Mouse (Mus musculus) lung, embryonic 16.5 days (tissue): ENCODE results near the gene Tmem267. TPM values are rescaled to one million over a fixed set of nuclear protein-coding genes. Genes with fewer than 3 reads are reported as not detected.
A peak's percentile ranks its signal among the peaks of the same experiment; 100 is the strongest.

Experiments
- ATAC-seq: fragments of 200-750 bp; cut with Nextera tagmentation; 2 replicates; pipeline ENCODE4 v1.8.0; 2017; ENCODE audit warnings: low read depth, mild to moderate bottlenecking, moderate library complexity
- H3K27ac ChIP-seq: fragments of 300-500 bp; sonication (generic); 2 replicates; pipeline ENCODE4 v1.5.1; 2014; ENCODE audit warnings: mild to moderate bottlenecking, control low read depth, low read length
- H3K27me3 ChIP-seq: fragments of 300-500 bp; sonication (generic); 2 replicates; pipeline ENCODE4 v1.6.1; 2014; ENCODE audit warnings: low read depth, low read length, mixed read lengths; ENCODE audit not compliant: control insufficient read depth, insufficient read depth
- H3K36me3 ChIP-seq: fragments of 300-500 bp; sonication (generic); 2 replicates; pipeline ENCODE4 v1.6.1; 2014; ENCODE audit warnings: low read length; ENCODE audit not compliant: control insufficient read depth, insufficient read depth
- H3K4me1 ChIP-seq: fragments of 300-500 bp; sonication (generic); replicated peaks from 2 replicates; pipeline ENCODE4 v1.6.1; 2014; ENCODE audit warnings: low read length, mixed read lengths; ENCODE audit not compliant: control insufficient read depth, insufficient read depth
- H3K4me2 ChIP-seq: fragments of 300-500 bp; sonication (generic); 2 replicates; pipeline ENCODE4 v1.6.1; 2014; ENCODE audit warnings: low read depth, low read length, control low read depth
- H3K4me3 ChIP-seq: fragments of 300-500 bp; sonication (generic); 2 replicates; pipeline ENCODE4 v1.5.1; 2014; ENCODE audit warnings: mild to moderate bottlenecking, low read length, control low read depth
- H3K9ac ChIP-seq: fragments of 300-500 bp; sonication (generic); 2 replicates; pipeline ENCODE4 v1.6.1; 2014; ENCODE audit warnings: low read length, control low read depth
- H3K9me3 ChIP-seq: fragments of 300-500 bp; sonication (generic); 2 replicates; pipeline ENCODE4 v1.6.1; 2016; ENCODE audit warnings: low read length; ENCODE audit not compliant: control insufficient read depth
- WGBS: fragments of 180-500 bp; shearing (Covaris S2); extraction: QIAGEN DNeasy Blood & Tissue Kit; methylation state at CpG from one replicate; pipeline ENCODE4 v1.1.7; 2014; 5-methylcytosine and 5-hydroxymethylcytosine counted together
- polyA plus RNA-seq: library from polyadenylated mRNA; unstranded; fragments of >200 nt; fragmentation: Nextera tagmentation; extraction: Ambion mirVana; gene quantifications from 2 replicates; pipeline ENCODE4 v1.2.1, GENCODE M21; 2015

Gene Tmem267
- polyA plus RNA-seq = 0.79 and 1.6 TPM in 2 replicates

DNA sequence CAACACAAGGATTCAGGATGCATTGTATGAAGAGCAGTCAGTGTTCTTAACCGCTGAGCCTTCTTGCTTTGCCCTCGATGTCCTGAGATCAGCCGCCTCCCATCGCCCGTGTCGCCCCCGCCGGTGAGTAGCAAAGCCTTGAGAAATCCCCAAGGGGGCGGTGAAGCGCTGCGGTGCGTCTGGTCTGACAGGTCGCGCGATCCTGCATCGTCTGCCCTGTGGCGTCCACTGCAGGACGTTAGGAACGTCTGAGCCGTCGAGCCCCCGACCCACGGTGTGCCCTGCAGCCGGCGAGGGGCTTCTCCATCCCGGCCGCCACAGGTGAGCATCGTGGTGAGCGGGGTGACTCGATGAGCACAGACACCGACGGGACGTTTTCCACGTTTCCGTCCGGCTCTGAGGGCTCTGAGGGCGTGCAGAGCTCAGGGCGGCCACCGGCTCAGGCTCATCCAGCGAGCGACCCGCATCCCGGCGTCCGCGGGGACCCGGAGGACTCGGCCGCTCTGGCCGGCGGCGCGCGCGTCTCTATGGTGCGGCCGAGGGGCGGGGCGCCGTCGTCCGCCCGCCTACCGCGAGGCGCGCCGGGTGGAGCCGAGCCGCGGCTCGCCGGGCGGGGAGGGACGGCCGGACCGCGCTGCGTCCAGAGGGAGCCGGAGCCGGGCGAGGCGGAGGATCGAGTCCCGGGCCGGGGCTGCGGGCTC lies at the start of gene Tmem267, which contains the start of gene 3110070M22Rik:
Tmem267 (plus strand) TSS at position 160 of the 701 bp plus-strand sequence.
3110070M22Rik (minus strand) TSS at position 504 of the 701 bp plus-strand sequence.
- Histone ChIP-seq H3K36me3 (peaks cover 25% of the 10 kb centered on the region), H3K4me3 (no peak within 1 kb of the TSS), H3K4me2 (peak within 1 kb of the TSS; percentile 44), H3K27me3 (no peaks in the 10 kb centered on the region), H3K27ac (peak within 1 kb of the TSS; percentile 33; the same call in 1 of the 2 replicates), H3K4me1 (no peaks in the 10 kb centered on the region), H3K9me3 (peaks cover 5% of the 10 kb centered on the region), H3K9ac (peak within 1 kb of the TSS; percentile 60)
- no peak for ATAC-seq
- WGBS = 79% methylated on average over 87 of the region's 87 CpGs

DNA sequence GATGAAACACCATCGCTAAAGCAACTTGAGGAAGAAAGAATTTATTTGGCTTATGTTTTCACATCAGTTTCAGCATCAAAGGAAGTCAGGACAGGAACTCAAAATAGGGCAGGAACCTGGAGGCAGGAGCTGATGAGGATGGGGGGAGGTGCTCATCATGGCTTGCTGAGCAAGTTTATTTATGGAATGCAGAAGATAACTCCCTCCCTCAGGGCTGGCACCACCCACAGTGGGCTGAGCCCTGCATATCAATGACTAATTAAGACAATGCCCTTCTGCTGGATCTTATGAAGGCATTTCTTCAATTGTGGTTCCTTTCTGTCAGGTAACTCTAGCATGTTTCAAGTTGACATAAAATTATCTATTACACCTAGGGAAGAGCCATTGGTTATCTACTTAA lies 45.6 kb upstream of the Tmem267 start:
- Histone ChIP-seq H3K27ac (no peak overlapping the region), H3K4me3 (no peak overlapping the region), H3K4me1 (no peaks in the 10 kb centered on the region), H3K9me3 (no peaks in the 10 kb centered on the region), H3K36me3 (peaks cover 38% of the 10 kb centered on the region), H3K9ac (no peak overlapping the region), H3K4me2 (no peak overlapping the region), H3K27me3 (no peaks in the 10 kb centered on the region)
- ATAC-seq = no peak
- WGBS = 77% methylated on average over 1 of the region's 1 CpGs

DNA sequence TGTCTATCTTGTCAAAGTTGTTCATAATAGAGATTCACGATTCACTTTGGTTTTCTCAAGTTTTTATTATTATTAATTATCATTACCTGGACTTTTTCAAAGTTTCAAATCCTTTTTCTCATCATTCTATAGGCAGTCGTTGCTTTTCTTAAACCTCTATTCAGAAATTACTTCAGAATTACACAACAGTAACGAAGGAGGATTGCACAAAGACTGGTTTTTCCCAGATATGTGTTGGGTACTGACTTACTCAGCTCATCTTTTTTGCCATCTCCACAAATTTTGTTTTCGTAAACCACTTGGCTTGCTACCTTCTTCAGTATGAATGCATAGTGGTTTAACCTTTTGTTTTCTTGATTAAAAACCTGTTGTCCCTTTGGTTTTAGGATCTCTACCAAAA lies 34.3 kb upstream of the Tmem267 start:
- Histone ChIP-seq H3K4me2 (no peak overlapping the region), H3K9ac (no peak overlapping the region), H3K27ac (no peak overlapping the region), H3K9me3 (no peaks in the 10 kb centered on the region), H3K4me3 (no peak overlapping the region), H3K27me3 (no peaks in the 10 kb centered on the region), H3K4me1 (no peaks in the 10 kb centered on the region), H3K36me3 (peaks cover 31% of the 10 kb centered on the region)
- ATAC-seq = no peak
- WGBS = 91% methylated on average over 4 of the region's 4 CpGs

DNA sequence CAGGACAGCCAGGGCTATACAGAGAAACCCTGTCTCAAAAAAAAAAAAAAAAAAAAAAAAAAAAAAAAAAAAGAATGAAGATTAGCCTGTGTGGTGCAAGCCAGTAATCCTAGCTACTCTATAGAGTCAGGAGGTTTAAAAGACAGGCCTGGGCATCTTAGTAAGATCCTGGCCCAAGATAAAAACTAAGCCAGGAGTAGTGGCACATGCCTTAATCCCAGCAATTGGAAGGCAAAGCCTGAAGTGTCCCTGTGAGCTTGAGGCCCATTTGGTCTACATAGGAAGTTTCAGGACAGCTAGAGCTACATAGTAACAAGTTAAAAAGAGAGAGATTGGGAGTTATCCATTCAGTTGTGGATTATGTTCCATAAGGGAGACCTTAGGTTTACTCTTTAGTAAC lies 32.8 kb upstream of the Tmem267 start:
- Histone ChIP-seq H3K27ac (no peak overlapping the region), H3K9ac (no peak overlapping the region), H3K4me2 (no peak overlapping the region), H3K9me3 (no peaks in the 10 kb centered on the region), H3K36me3 (peaks cover 33% of the 10 kb centered on the region), H3K27me3 (no peaks in the 10 kb centered on the region), H3K4me1 (no peaks in the 10 kb centered on the region), H3K4me3 (no peak overlapping the region)
- ATAC-seq = no peak

DNA sequence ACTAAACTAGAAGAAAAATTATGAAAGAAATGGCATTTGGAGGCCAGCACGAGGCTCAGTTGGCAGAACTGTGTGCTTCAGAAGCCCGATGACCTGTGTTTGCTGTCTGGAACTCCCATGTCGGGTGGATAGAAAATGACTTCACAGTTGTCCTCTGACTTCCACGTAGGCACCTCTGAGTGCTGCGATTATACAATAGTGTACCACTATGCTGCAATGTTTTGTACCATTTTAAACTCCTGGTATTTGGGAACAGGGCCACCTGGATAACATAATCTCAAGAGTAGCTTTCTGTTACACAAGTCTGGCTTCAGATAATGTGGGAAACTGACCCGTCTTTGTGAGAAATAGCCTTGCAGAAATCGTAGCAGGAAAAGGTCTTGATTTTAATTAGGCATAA lies 31.5 kb upstream of the Tmem267 start:
- WGBS = 89% methylated on average over 7 of the region's 7 CpGs
- no peaks in the 10 kb centered on the region for H3K4me1 ChIP-seq
- no peak overlapping the region for H3K4me3 ChIP-seq
- H3K4me2 ChIP-seq = no peak overlapping the region
- no peak overlapping the region for H3K9ac ChIP-seq
- no peaks in the 10 kb centered on the region for H3K9me3 ChIP-seq
- no peaks in the 10 kb centered on the region for H3K27me3 ChIP-seq
- no peak overlapping the region for H3K27ac ChIP-seq
- no peak for ATAC-seq
- peaks cover 22% of the 10 kb centered on the region for H3K36me3 ChIP-seq

DNA sequence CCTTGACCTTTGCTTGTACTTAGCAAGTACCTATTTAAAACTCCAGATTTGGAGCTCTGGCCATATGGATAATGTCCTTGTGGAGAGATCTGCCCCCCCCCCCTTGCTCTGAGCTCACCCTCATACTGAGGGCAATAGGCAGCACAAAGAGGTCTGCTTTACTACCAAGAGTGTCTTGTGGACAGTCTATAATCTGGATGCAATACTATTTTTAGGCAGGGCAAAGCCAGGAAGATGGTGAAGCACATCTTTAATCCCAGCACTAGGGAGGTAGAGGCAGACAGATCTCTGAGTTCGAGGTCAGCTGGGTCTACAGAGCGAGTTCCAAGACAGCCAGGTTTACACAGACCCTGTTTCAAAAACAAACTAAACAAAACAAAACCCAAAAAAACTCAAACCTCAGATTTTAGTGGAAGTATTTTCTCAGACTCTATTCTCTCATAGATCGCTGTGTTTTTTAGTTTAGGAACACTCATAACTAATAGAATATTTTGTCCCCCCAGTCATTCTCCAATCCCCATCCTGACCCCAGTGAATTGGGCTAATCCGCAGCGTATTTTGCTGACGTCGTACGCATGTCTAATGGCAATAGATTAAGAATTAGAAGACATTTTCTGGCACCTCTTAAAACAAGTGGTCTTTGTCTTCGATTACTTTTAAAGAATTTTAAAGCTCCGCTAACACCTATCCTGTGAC lies 25.8 kb upstream of the Tmem267 start:
- Histone ChIP-seq H3K27me3 (no peaks in the 10 kb centered on the region), H3K9me3 (no peaks in the 10 kb centered on the region), H3K4me3 (peak overlapping the region; percentile 69), H3K4me2 (peak overlapping the region; percentile 57), H3K27ac (peak overlapping the region; percentile 71), H3K36me3 (peaks cover 19% of the 10 kb centered on the region), H3K9ac (peak overlapping the region; percentile 81), H3K4me1 (peaks cover 11% of the 10 kb centered on the region)
- peak; percentile 67 for ATAC-seq
- 17% methylated on average over 10 of the region's 10 CpGs for WGBS

DNA sequence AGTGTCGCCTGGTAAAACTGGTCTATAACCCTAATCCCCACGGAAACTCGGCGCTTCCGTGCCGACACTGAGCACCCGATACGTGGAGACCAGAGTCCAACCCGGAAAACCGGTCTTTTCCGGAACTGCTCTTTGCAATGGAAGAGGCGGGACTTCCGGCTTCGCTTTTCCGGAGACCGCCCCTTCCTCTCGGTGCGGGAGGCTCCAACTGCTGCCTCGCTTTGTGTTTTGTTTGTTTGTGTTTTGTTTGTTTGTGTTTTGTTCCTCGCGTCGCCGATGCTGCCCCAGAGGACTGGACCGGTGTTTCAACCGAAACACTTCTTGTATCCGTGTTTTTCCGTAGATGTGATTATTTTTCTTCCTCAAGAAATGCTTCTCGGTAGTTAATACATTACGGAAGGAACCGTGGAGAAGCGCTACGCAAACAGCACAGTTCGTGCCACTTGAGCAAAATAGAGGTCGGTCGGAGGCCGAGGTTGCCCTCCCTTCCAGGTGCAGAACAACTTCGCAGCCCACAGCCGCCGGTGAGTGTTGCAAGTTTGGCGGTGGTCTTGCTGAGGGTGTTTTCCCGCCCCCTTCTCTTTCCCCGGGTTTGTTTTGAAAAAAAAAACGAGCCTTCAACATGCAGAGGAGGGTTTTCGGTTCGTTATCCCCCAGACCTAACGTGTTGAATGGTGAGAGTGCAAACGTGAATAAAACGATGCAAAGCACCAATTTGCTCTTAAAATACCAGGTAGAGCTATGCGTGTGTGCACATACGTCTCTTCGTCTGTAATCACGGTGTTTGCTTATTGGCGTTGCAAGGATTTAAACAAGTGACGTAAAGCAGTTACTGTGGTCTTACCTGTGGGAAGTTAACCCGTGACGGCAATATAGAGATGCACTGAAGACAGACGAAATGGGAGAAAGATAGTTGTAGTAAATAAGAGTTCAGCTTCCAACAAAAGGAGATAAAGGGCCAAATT lies 25.0 kb upstream of the Tmem267 start, which contains the start of gene 4833420G17Rik:
4833420G17Rik (plus strand) TSS at position 173 of the 965 bp plus-strand sequence.
- H3K36me3 ChIP-seq = peaks cover 24% of the 10 kb centered on the region
- peak; percentile 97 for ATAC-seq
- 8% methylated on average over 57 of the region's 57 CpGs for WGBS
- no peaks in the 10 kb centered on the region for H3K27me3 ChIP-seq
- peak within 1 kb of the TSS; percentile 69 for H3K4me3 ChIP-seq
- H3K4me2 ChIP-seq = peak within 1 kb of the TSS; percentile 84
- no peaks in the 10 kb centered on the region for H3K9me3 ChIP-seq
- H3K4me1 ChIP-seq = peaks cover 11% of the 10 kb centered on the region
- H3K9ac ChIP-seq = peak within 1 kb of the TSS; percentile 81
- peak within 1 kb of the TSS; percentile 71 for H3K27ac ChIP-seq

DNA sequence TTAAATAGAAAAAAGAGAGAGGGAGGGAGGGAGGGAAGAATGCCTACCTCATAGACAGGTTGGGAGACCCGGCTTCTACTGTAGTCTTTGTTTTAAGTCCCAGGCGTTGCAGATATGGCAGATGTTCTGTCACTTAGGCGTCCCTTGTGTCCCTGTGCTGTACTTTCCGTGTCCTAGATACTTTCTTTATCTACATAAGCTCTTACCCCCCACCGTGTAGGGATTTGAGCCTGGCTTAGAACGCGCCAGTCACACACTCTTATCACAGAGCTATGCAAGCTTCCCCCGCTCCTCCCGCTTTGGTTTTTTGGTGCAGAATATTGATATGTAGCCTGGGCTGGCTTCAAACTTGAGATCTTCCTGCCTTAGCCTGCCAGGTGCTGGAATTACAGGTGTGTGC lies 11.2 kb upstream of the Tmem267 start:
- H3K27me3 ChIP-seq = no peaks in the 10 kb centered on the region
- H3K4me3 ChIP-seq = no peak overlapping the region
- H3K4me2 ChIP-seq = no peak overlapping the region
- H3K36me3 ChIP-seq = peaks cover 32% of the 10 kb centered on the region
- 84% methylated on average over 9 of the region's 9 CpGs for WGBS
- no peak overlapping the region for H3K27ac ChIP-seq
- H3K9ac ChIP-seq = no peak overlapping the region
- no peaks in the 10 kb centered on the region for H3K4me1 ChIP-seq
- H3K9me3 ChIP-seq = no peaks in the 10 kb centered on the region
- no peak for ATAC-seq
